Mouse (Mus musculus) liver, embryonic 14 days (tissue): ENCODE results near the gene Rab7b. TPM values are rescaled to one million over a fixed set of nuclear protein-coding genes. Genes with fewer than 3 reads are reported as not detected.

Experiments
- polyA plus RNA-seq: library from polyadenylated mRNA; depleted of rRNA; stranded (reverse); fragments of >200 nt; gene quantifications from 2 replicates; pipeline ENCODE4 v1.2.3, GENCODE M21; 2012; rRNA removed

Gene Rab7b
- polyA plus RNA-seq = 0.55 and 0.57 TPM in 2 replicates

DNA sequence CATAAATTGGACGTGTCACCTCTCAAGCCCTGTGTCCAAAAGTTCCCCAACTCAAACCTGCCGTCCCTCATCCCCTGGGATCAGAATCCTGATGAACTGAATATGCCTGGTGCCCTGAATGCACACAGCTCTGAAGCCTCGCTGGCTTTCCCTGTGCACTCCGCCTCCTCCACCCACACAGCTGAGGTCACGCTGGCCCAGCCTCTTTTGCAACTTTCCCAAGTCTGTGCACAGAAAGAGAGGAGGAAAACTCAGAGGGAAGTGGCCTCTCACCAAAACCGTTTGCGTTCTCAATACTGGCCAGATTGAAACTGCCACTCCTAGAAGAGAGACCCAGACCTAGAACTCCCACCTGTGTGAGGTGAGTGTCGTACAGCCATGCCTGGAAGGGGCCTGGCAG is at the start of gene Rab7b:
Rab7b (plus strand) TSS at position 221 of the 400 bp plus-strand sequence.

DNA sequence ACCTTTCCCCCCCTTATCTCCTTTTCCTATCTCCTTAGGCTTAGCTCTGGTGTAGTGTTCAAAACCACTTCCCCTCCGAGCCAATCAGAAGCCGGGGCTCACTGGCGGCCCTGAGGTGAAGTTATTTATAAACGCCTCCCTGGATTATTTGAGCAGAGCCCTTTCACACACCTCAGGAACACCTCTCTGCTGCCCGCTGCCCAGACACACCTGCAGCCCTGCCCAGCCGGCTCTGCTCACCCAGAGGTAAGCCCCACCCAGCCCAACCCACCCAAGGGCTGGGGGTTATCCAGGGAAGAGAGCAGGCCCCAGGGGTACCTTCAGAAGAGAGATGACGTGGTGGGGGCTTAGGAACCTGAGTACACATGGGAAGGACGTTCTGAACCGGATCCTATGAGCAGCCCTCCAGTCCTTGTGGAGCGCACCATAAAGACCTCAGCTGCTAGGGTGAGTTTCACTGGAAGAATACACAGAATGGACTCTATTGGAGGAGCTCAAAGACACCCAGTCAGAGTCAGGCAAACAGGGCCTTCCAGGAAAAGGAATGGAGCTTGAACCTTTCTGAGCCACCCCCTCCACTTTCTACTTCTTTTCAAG is 55.5 kb downstream of the Rab7b start, which contains the start of gene Slc26a9:
Slc26a9 (plus strand) TSS at position 155 of the 597 bp plus-strand sequence.

Other genes starting within 250 kb of the Rab7b start
- 4.2 and 5.4 TPM in 2 replicates for gene Srgap2, start 161.3 kb upstream of the Rab7b start, polyA plus RNA-seq
- gene Fam72a, start 160.8 kb upstream of the Rab7b start, polyA plus RNA-seq = 1.6 TPM in 2 replicates
- not detected in 2 replicates for gene Avpr1b, start 89.5 kb upstream of the Rab7b start, polyA plus RNA-seq
- gene Ctse, start 50.4 kb upstream of the Rab7b start, polyA plus RNA-seq = 7.1 and 8.2 TPM in 2 replicates
- not detected in 2 replicates for gene Slc26a9, start 55.3 kb downstream of the Rab7b start, polyA plus RNA-seq
- gene Pm20d1, start 108.7 kb downstream of the Rab7b start, polyA plus RNA-seq = 1.7 and 2.0 TPM in 2 replicates
- 1.1 and 1.2 TPM in 2 replicates for gene Slc41a1, start 138.8 kb downstream of the Rab7b start, polyA plus RNA-seq
- gene Rab29, start 178.5 kb downstream of the Rab7b start, polyA plus RNA-seq = 6.9 and 7.8 TPM in 2 replicates
- 25.4 and 31.6 TPM in 2 replicates for gene Nucks1, start 221.8 kb downstream of the Rab7b start, polyA plus RNA-seq